Mouse (Mus musculus) lung, postnatal 0 days (tissue): ENCODE data around the gene Pim1. TPM values are rescaled to one million over a fixed set of nuclear protein-coding genes. Genes with fewer than 3 reads are reported as not detected.

Source experiments
- ATAC-seq: fragments of 200-750 bp; cut with Nextera tagmentation; 2 replicates; pipeline ENCODE4 v1.8.0; 2017; ENCODE audit warnings: moderate library complexity
- DNase-seq: peaks from one replicate; pipeline ENCODE4 v3.0.0-alpha.2; 2016; ENCODE audit warnings: low spot score
- H3K27ac ChIP-seq: fragments of 300-500 bp; sonication (generic); 2 replicates; pipeline ENCODE4 v1.5.1; 2014; ENCODE audit warnings: antibody characterized with exemption, mild to moderate bottlenecking, low read length, mixed read lengths
- H3K27me3 ChIP-seq: fragments of 300-500 bp; sonication (generic); replicated peaks from 2 replicates; pipeline ENCODE4 v1.6.1; 2014; ENCODE audit warnings: low read length, mixed read lengths; ENCODE audit not compliant: insufficient read depth
- H3K36me3 ChIP-seq: fragments of 300-500 bp; sonication (generic); 2 replicates; pipeline ENCODE4 v1.6.1; 2014; ENCODE audit warnings: low read length, mixed read lengths; ENCODE audit not compliant: insufficient read depth
- H3K4me1 ChIP-seq: fragments of 300-500 bp; sonication (generic); 2 replicates; pipeline ENCODE4 v1.6.1; 2014; ENCODE audit warnings: antibody characterized with exemption, low read depth, low read length, mixed read lengths; ENCODE audit not compliant: insufficient read depth
- H3K4me2 ChIP-seq: fragments of 300-500 bp; sonication (generic); replicated peaks from 2 replicates; pipeline ENCODE4 v1.6.1; 2014; ENCODE audit warnings: low read depth, mild to moderate bottlenecking, low read length, moderate library complexity, mixed read lengths
- H3K4me3 ChIP-seq: fragments of 300-500 bp; sonication (generic); 2 replicates; pipeline ENCODE4 v1.5.1; 2014; ENCODE audit warnings: low read depth, low read length
- H3K9ac ChIP-seq: fragments of 300-500 bp; sonication (generic); replicated peaks from 2 replicates; pipeline ENCODE4 v1.6.1; 2014; ENCODE audit warnings: low read depth, mild to moderate bottlenecking
- H3K9me3 ChIP-seq: fragments of 300-500 bp; sonication (generic); 2 replicates; pipeline ENCODE4 v1.6.1; 2016; ENCODE audit warnings: low read length, mixed read lengths
- CTCF ChIP-seq: IDR thresholded peaks from 2 replicates; pipeline ENCODE4 v1.5.1; 2016; ENCODE audit warnings: antibody characterized with exemption, mild to moderate bottlenecking
- EP300 ChIP-seq: IDR thresholded peaks from 2 replicates; pipeline ENCODE4 v1.6.1; 2016; ENCODE audit warnings: antibody characterized with exemption, mild to moderate bottlenecking, control low read depth
- WGBS: fragments of 180-500 bp; shearing (Covaris S2); extraction: QIAGEN DNeasy Blood & Tissue Kit; methylation state at CpG from one replicate; pipeline ENCODE4 v1.1.7; 2014; 5-methylcytosine and 5-hydroxymethylcytosine counted together
- polyA plus RNA-seq: library from polyadenylated mRNA; unstranded; fragments of >200 nt; fragmentation: Nextera tagmentation; extraction: Ambion mirVana; gene quantifications from 2 replicates; pipeline ENCODE4 v1.2.1, GENCODE M21; 2015

Pim1 gene
- polyA plus RNA-seq, 1 experiment from 2014 or later = 30.0 TPM

DNA sequence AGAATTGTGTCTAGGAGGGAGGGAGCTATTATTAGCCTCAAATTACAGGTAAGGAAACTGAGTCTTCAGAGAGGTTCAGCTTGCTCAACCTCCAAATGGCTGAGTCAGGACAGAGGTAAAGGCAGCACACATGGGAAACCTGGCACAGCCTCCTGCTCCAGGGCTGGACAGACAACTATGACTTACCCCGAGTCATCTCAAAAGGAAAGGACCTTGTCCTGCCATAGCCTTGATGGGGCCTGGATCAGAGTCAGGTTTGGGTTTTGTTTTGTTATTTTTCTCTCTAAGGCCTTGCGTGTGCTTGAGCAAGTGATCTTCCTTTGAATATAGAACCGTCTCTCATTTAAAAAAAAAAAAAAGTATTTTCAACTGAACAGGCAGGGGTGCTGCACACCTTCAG lies 15.4 kb upstream of the Pim1 start:
- TF ChIP-seq CTCF = no peak
- no peak for TF ChIP-seq EP300
- H3K4me1 ChIP-seq = no peaks in the 10 kb centered on the region
- H3K36me3 ChIP-seq = no peaks in the 10 kb centered on the region
- H3K9ac ChIP-seq = no peak overlapping the region
- no peaks in the 10 kb centered on the region for H3K9me3 ChIP-seq
- DNase-seq (no peak), ATAC-seq (no peak)
- WGBS = 86% methylated on average over 3 of the region's 3 CpGs
- H3K27ac ChIP-seq = no peak overlapping the region
- H3K27me3 ChIP-seq = no peaks in the 10 kb centered on the region
- H3K4me3 ChIP-seq = no peak overlapping the region
- H3K4me2 ChIP-seq = no peak overlapping the region

DNA sequence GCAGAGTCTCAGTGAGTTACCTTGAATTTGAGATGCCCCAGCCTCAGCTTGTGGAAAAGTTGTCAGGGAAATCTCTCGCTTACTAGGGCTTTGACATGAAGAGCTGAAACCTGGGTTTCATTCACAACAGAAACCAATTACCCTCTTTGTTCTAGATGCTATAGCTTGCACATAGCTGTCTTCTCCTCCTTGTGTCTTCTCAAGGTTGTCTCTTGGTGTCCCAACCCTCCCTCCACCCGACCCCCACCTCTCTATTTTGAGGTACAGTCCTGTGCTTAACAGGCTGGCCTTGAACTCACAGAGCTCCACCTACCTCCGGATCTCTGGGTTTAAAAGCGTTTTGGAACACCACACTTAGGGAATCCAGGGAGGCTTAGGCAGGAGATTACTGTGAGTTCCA lies 14.1 kb upstream of the Pim1 start:
- 72% methylated on average over 4 of the region's 4 CpGs for WGBS
- no peaks in the 10 kb centered on the region for H3K27me3 ChIP-seq
- no peak overlapping the region for H3K4me2 ChIP-seq
- DNase-seq (no peak), ATAC-seq (no peak)
- no peaks in the 10 kb centered on the region for H3K36me3 ChIP-seq
- H3K9ac ChIP-seq = no peak overlapping the region
- H3K4me3 ChIP-seq = no peak overlapping the region
- no peak overlapping the region for H3K27ac ChIP-seq
- no peaks in the 10 kb centered on the region for H3K9me3 ChIP-seq
- TF ChIP-seq CTCF (no peak), EP300 (no peak)
- no peaks in the 10 kb centered on the region for H3K4me1 ChIP-seq

DNA sequence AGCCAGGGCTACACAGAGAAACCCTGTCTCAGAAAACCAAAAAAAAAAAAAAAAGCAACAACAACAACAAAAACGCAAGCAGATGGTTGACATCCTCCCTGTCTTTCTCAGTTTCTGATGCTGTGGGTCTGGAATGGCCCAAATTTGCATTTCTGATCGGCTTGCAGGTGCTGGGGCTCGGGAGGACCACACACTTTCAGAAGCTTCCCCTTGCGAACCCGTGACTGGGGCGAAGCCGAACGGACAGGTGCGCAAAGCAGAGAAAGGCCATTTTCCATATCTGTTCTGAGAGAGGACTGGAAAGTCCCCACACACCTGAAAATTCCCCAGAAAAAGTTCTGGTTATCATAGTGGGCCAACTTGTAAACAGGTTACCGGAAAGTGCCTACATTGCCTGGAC lies 13.2 kb upstream of the Pim1 start:
- no peaks in the 10 kb centered on the region for H3K36me3 ChIP-seq
- no peak for DNase-seq
- no peak overlapping the region for H3K9ac ChIP-seq
- H3K4me2 ChIP-seq = no peak overlapping the region
- 91% methylated on average over 10 of the region's 10 CpGs for WGBS
- no peak overlapping the region for H3K4me3 ChIP-seq
- H3K27me3 ChIP-seq = no peaks in the 10 kb centered on the region
- H3K9me3 ChIP-seq = no peaks in the 10 kb centered on the region
- no peak overlapping the region for H3K27ac ChIP-seq
- TF ChIP-seq CTCF (no peak), EP300 (no peak)
- no peaks in the 10 kb centered on the region for H3K4me1 ChIP-seq
- no peak for ATAC-seq

GRCm38 (mm10) chr17:29478271-29478670 lies 12.3 kb upstream of the Pim1 start:
- Histone ChIP-seq H3K4me1 (no peaks in the 10 kb centered on the region), H3K4me2 (no peak overlapping the region), H3K36me3 (no peaks in the 10 kb centered on the region), H3K27ac (no peak overlapping the region), H3K27me3 (no peaks in the 10 kb centered on the region), H3K9me3 (no peaks in the 10 kb centered on the region), H3K9ac (no peak overlapping the region), H3K4me3 (no peak overlapping the region)
- 77% methylated on average over 4 of the region's 4 CpGs for WGBS
- DNase-seq (no peak), ATAC-seq (no peak)
- TF ChIP-seq EP300 (no peak), CTCF (no peak)

DNA sequence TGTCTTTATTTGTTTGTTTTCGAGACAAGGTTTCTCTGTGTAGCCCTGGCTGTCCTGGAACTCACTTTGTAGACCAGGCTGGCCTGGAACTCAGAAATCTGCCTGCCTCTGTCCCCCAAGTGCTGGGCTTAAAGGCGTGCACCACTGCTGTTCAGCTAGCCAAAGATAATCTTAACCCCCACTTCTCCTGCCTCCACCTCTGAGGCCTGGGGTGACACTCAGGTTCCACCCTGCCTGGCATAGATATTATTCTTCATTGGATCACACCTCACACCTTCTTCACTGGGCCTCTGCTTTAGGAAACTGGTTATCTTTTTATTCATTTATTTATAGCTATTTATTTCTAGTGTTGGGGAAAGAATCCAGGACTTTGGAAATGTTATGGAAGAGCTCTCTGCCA lies 10.3 kb upstream of the Pim1 start:
- no peaks in the 10 kb centered on the region for H3K9me3 ChIP-seq
- WGBS = 78% methylated on average over 2 of the region's 2 CpGs
- no peaks in the 10 kb centered on the region for H3K36me3 ChIP-seq
- TF ChIP-seq CTCF (no peak), EP300 (no peak)
- no peak overlapping the region for H3K4me3 ChIP-seq
- H3K9ac ChIP-seq = no peak overlapping the region
- ATAC-seq (no peak), DNase-seq (no peak)
- H3K4me1 ChIP-seq = no peaks in the 10 kb centered on the region
- H3K4me2 ChIP-seq = no peak overlapping the region
- no peak overlapping the region for H3K27ac ChIP-seq
- H3K27me3 ChIP-seq = no peaks in the 10 kb centered on the region

DNA sequence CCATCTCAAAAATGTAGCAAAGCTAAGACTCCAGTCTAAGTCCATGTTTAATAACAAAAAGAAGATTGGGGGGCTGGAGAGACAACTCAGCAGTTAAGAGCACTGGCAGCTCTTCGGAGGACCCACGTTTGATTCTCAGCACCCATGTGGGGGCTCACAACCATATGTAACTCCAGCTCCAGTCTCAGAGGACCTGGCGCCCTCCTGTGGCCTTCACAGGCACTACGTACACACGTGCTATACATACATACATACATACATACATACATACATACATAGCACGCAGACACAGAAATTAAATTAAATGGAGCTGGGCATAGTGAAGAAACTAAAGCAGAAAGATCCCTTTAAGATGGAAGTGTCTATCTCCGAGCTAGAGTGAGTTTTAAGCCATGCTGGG lies 7.9 kb upstream of the Pim1 start:
- WGBS = 91% methylated on average over 7 of the region's 7 CpGs
- Histone ChIP-seq H3K4me1 (no peaks in the 10 kb centered on the region), H3K4me3 (no peak overlapping the region), H3K9me3 (no peaks in the 10 kb centered on the region), H3K36me3 (no peaks in the 10 kb centered on the region), H3K27me3 (no peaks in the 10 kb centered on the region), H3K4me2 (no peak overlapping the region), H3K9ac (no peak overlapping the region), H3K27ac (no peak overlapping the region)
- TF ChIP-seq EP300 = no peak
- TF ChIP-seq CTCF = peak; percentile 26
- no peak for ATAC-seq
- no peak for DNase-seq

DNA sequence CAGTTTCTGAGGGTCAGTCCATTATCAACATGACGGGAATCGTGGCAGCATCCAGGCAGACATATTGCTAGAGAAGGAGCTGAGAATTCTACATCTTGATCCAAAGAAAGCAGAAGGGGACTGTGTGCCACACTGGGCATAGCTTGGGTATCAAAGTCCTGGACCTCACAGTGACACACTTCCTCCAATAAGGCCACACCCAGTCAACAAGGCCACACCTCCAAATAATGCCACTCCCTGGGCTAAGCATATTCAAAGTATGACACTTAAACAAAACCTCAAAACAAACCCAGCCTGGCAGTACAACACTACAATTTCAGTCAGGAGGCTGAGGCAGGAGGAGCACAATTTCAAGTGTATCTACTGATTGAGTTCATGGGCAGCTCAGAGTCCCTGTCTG lies 7.3 kb upstream of the Pim1 start:
- Histone ChIP-seq H3K36me3 (no peaks in the 10 kb centered on the region), H3K4me2 (no peak overlapping the region), H3K27me3 (no peaks in the 10 kb centered on the region), H3K4me3 (no peak overlapping the region), H3K4me1 (no peaks in the 10 kb centered on the region), H3K9ac (no peak overlapping the region), H3K27ac (no peak overlapping the region), H3K9me3 (no peaks in the 10 kb centered on the region)
- no peak for DNase-seq
- no peak for ATAC-seq
- TF ChIP-seq EP300 (no peak), CTCF (no peak)
- 94% methylated on average over 2 of the region's 2 CpGs for WGBS
